Mouse (Mus musculus) kidney, adult 2 months (tissue): ENCODE measurements around the gene Rnf145.

ENCODE experiments used
- CTCF ChIP-seq: fragments of 200-500 bp; conservative IDR thresholded peaks from 2 replicates; pipeline ENCODE4 v1.5.1; 2011; ENCODE audit warnings: low read depth, mild to moderate bottlenecking, control low read depth, low read length, moderate library complexity, mixed read lengths; ENCODE audit not compliant: insufficient read depth, insufficient read length
- POLR2A ChIP-seq: fragments of 200-500 bp; IDR thresholded peaks from one replicate; pipeline ENCODE4 v1.6.1; 2011; ENCODE audit warnings: low read depth, low read length, control low read depth

DNA sequence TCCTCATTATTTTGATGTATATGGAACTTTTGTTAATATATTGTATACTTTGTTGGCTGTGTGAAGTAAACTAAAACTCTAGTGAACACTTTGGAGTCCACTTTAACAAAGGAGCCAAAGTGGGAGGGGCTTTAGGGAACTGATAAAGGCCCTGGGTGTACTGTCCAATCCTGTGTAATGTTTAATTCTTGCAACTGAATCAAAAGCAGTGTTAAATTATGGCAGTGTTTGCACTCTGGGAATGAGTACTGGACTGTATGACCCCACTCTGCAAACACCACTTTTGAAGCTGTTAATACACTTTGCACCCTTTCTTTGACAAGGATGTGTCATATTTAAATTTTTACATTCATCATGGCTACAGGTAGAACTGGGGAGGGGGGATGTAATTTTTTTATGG, 46.2 kb downstream of the Rnf145 start:
- TF ChIP-seq CTCF = no peak
- TF ChIP-seq POLR2A = no peak
